Mouse (Mus musculus) left cerebral cortex, postnatal 4 days (tissue): ENCODE data around the gene Olfr305. TPM values are rescaled to one million over a fixed set of nuclear protein-coding genes. Genes with fewer than 3 reads are reported as not detected.
"Not testable (repeated sequence)": the region's sequence is repeated elsewhere in the genome, so short reads cannot be mapped to it uniquely, and the experiment has no call there.

ENCODE experiments used
- DNase-seq: peaks from one replicate; pipeline ENCODE4 v3.0.0-alpha.2; 2022
- intact Hi-C: fragments of 180-260 bp; cut with DNase I; formaldehyde crosslinking; loops from one replicate; pipeline ENCODE4 v1.15.1; 2025
- total RNA-seq, 2 experiments: library from RNA; stranded (reverse); gene quantifications; 2 replicates each; pipeline ENCODE4 v1.2.3; 2021

Olfr305 gene
- total RNA-seq: not detected

- no peak for DNase-seq
- intact Hi-C loops: no loop called here
Measured at GRCm38 (mm10) chr7:86366828-86367227, at the start of gene Olfr305. Gene Olfr305 (minus strand): TSS chr7:86366928.

GRCm38 (mm10) chr7:86403546-86403945 lies 36.8 kb upstream of the Olfr305 start, which contains the start of gene Olfr301:
Gene Olfr301 (plus strand): TSS chr7:86403846.
- intact Hi-C loops: no loop called here
- no peak for DNase-seq

GRCm38 (mm10) chr7:86397689-86398088 lies 31.0 kb upstream of the Olfr305 start, which contains the start of gene Olfr303:
Gene Olfr303 (minus strand): TSS chr7:86397789.
- intact Hi-C loops: no loop called here
- no peak for DNase-seq

GRCm38 (mm10) chr7:86386558-86386957 lies 19.8 kb upstream of the Olfr305 start, which contains the start of gene Olfr304:
Gene Olfr304 (minus strand): TSS chr7:86386658.
- intact Hi-C loops: no loop called here
- no peak for DNase-seq

- DNase-seq: no peak
- intact Hi-C loops: no loop called here
Measured at GRCm38 (mm10) chr7:86385769-86386168, 19.0 kb upstream of the Olfr305 start.

- intact Hi-C loops, DNase-seq: not testable (repeated sequence)
Measured at GRCm38 (mm10) chr7:86346296-86346695, 20.4 kb downstream of the Olfr305 start.

DNA sequence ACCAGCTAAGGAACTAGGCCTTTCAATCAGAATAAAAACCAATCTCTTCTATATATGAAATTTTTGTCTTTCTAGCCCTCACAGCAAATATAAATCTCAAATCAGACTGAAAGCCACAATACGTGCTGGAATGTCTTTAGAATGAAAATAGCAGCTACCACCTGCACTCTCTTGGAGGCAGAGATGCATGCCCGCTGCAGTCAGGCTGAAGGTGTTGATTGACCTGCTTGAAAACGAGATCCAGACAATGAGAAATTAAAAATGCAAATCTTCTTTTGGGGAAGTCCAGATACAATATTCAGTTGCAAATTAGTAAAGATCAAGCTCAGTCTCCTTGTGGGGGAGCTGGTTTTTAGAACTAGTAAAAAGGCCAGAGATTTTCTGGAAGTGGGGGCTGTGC lies 22.5 kb downstream of the Olfr305 start:
- DNase-seq: no peak
- intact Hi-C loops: no loop called here

- intact Hi-C loops: no loop called here
Measured at GRCm38 (mm10) chr7:86342881-86343565, 23.7 kb downstream of the Olfr305 start.

GRCm38 (mm10) chr7:86337486-86337885 lies 29.2 kb downstream of the Olfr305 start, which contains the start of gene Olfr307:
Gene Olfr307 (minus strand): TSS chr7:86337586.
- intact Hi-C loops: no loop called here
- no peak for DNase-seq

More at GRCm38 (mm10) chr7:86342881-86343565, 23.7 kb downstream of the Olfr305 start:
- no peak for DNase-seq

DNA sequence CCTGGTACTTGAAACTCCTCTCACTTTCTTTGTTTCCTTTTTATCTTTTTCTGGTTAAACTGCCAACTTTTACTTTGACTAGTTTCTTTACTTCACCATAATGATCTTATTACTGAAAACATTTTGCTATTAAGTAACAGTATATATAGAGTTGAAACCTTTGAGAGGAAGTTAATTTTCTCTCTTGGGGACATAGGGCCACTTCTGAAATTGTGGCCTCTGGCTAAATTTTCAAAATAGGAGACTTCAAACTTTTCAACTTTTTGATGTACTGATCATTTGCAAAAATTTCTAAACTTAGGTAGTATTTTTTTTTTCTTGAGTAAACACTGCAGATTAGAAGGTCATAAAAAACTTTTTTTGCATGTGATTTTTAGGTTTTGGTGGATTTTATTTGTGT lies 41.2 kb downstream of the Olfr305 start, which contains the start of gene Olfr308:
Gene Olfr308 (minus strand): TSS at position 101 of the 400 bp plus-strand sequence.
- DNase-seq: no peak
- intact Hi-C loops: no loop called here

GRCm38 (mm10) chr7:86321323-86321722 lies 45.4 kb downstream of the Olfr305 start:
- DNase-seq: no peak
- intact Hi-C loops: no loop called here

GRCm38 (mm10) chr7:86313608-86314007 lies 53.1 kb downstream of the Olfr305 start, which contains the start of gene Olfr309:
Gene Olfr309 (minus strand): TSS chr7:86313708.
- no peak for DNase-seq
- intact Hi-C loops: no loop called here

Other genes with a start within 250 kb of the Olfr305 start
- not detected for gene Vmn2r75, start 195.2 kb downstream of the Olfr305 start, total RNA-seq
- gene Vmn2r76, start 120.6 kb downstream of the Olfr305 start, total RNA-seq: not detected
- not detected for gene Olfr310, start 89.8 kb downstream of the Olfr305 start, total RNA-seq
- gene Olfr309, start 53.2 kb downstream of the Olfr305 start, total RNA-seq: not detected
- gene Olfr308, start 41.3 kb downstream of the Olfr305 start, total RNA-seq: not detected
- gene Olfr307, start 29.3 kb downstream of the Olfr305 start, total RNA-seq: not detected
- not detected for gene Olfr304, start 19.7 kb upstream of the Olfr305 start, total RNA-seq
- gene Olfr303, start 30.9 kb upstream of the Olfr305 start, total RNA-seq: not detected
- not detected for gene Olfr301, start 36.9 kb upstream of the Olfr305 start, total RNA-seq
- gene Olfr299, start 93.0 kb upstream of the Olfr305 start, total RNA-seq: not detected
- gene Olfr298, start 125.6 kb upstream of the Olfr305 start, total RNA-seq: not detected
- not detected for gene Olfr297, start 153.0 kb upstream of the Olfr305 start, total RNA-seq
- not detected for gene Olfr295, start 216.9 kb upstream of the Olfr305 start, total RNA-seq
- not detected for gene Olfr294, start 249.7 kb upstream of the Olfr305 start, total RNA-seq